Mouse (Mus musculus) frontal cortex, adult 2 months (tissue): ENCODE data around the gene C130026I21Rik. TPM values are rescaled to one million over a fixed set of nuclear protein-coding genes. Genes with fewer than 3 reads are reported as not detected.
"Not testable (repeated sequence)": the region's sequence is repeated elsewhere in the genome, so short reads cannot be mapped to it uniquely, and the experiment has no call there.

Experiments
- DNase-seq, 2 experiments: peaks; one replicate each; pipeline ENCODE4 v3.0.0; 2022; ENCODE audit warnings: low spot score in 1 of 2; ENCODE audit errors: extremely low spot score in 1 of 2
- polyA plus RNA-seq: library from polyadenylated mRNA; depleted of rRNA; stranded (reverse); fragments of >200 nt; gene quantifications from 2 replicates; pipeline ENCODE4 v1.2.3, GENCODE M21; 2012

The C130026I21Rik gene
- polyA plus RNA-seq, 1 experiment: 0.36 TPM

DNA sequence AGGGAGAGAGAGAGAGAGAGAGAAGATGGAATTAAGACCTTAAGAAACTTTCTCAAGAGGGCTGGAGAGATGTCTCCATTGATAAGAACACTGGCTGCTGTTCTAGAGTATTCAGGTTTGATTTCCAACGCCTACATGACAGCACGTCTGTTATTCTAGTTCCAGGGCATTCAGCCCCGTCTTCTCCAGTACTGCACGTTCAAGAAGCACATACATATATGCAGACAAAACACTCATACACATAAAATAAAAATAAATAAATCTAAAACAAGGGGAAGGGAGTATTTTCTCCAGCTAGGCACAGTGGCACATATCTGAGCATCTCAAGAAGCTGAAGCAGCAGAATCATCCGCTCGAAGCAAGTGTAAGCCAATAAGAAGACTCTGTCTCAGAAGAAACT lies 234.6 kb downstream of the C130026I21Rik start:
- not testable (repeated sequence) for DNase-seq

GRCm38 (mm10) chr1:85034394-85034793 lies 236.0 kb downstream of the C130026I21Rik start:
- DNase-seq: not testable (repeated sequence)

GRCm38 (mm10) chr1:85033616-85034015 lies 236.8 kb downstream of the C130026I21Rik start:
- not testable (repeated sequence) for DNase-seq

DNA sequence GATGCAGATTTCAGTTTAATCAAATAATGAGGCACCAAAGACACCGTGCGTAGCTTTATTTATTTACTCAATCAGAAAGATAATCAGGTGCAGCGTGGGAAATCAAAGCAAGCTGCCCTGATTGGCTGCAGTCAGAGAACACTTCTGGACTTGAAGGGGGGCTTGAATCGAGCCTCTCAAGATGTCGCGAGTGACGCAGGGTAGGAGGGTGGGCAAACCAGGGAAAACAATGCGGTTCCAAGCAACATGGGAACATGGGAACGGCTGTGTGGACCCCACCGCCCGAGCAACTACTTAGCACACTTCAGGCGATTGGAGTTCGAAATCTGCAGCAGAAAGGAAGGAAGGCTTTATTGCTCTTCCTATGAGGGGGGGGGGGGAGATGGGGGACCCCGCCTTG lies 240.2 kb downstream of the C130026I21Rik start:
- not testable (repeated sequence) for DNase-seq

DNA sequence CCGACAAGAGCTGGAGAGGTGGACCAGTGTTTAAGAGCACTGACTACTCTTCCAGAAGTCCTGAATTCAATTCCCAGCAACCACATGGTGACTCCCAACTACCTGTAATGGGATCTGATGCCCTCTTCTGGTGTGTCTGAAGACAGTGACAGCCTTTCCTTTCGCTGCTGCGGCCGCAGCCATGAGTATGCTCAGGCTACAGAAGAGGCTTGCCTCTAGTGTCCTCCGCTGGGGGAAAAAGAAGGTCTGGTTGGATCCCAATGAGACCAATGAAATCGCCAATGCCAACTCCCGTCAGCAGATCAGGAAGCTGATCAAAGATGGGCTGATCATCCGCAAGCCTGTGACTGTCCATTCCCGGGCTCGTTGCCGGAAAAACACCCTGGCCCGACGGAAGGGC lies 258.4 kb downstream of the C130026I21Rik start:
- not testable (repeated sequence) for DNase-seq

DNA sequence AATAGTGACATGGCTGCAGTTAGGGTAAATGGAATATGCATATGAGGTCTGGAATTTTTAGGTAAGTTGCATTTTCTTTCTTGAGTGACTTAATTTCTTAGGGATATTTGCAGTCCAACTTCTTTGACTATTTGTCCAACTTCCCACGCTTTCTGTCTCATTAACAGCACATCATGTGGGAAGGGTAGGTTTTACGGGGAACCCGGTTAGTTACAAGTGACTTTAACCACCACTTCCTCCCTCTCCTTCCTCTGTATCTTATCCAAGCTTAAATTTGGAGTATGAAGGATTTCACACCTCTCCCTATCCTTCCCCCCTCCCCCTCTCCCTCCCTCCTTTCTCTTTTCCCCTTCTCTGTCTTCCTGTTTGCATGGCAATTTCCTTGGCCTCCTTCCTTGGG lies 259.4 kb downstream of the C130026I21Rik start:
- not testable (repeated sequence) for DNase-seq

DNA sequence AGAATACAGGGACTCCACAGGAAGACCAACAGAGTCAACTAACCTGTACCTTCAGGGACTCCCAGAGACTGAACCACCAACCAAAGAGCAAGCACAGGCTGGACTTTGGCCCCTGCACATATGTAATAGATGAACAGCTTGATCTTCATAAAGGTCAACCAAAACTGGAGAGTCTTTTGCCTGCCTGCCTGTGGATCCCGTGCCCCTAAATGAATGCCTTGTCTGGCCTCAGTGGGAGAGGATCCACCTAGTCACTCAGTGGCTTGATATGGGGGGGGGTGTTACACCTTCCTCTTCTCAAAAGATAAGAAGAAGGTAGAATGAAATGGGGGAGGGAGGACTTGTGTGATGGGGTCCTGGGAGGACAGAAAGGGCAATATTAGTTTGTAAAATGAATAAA lies 262.6 kb downstream of the C130026I21Rik start:
- not testable (repeated sequence) for DNase-seq

GRCm38 (mm10) chr1:84999241-84999640 lies 271.1 kb downstream of the C130026I21Rik start:
- DNase-seq: not testable (repeated sequence)

DNA sequence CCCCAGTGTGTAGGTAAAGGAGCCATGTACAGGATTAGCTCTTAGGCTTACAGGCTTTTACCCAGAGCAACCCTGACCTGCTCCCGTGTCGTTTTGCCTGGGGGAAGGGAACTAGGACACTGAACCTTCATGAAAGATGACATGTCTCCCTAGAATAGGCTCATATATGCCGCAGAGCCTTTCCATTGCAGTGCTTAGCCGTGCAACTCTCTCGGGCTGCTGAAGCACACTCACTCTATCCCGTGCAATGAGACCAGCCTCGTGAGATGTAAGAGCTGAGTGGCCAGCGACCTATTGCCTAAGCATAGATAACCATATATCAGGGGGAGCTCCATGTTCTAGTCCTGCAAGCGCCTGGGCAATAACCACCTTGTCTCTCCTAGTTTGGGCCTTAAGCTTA lies 274.1 kb downstream of the C130026I21Rik start:
- not testable (repeated sequence) for DNase-seq

GRCm38 (mm10) chr1:84994461-84994860 lies 275.9 kb downstream of the C130026I21Rik start:
- DNase-seq: peak in 1 of 2 experiments; percentile 25

DNA sequence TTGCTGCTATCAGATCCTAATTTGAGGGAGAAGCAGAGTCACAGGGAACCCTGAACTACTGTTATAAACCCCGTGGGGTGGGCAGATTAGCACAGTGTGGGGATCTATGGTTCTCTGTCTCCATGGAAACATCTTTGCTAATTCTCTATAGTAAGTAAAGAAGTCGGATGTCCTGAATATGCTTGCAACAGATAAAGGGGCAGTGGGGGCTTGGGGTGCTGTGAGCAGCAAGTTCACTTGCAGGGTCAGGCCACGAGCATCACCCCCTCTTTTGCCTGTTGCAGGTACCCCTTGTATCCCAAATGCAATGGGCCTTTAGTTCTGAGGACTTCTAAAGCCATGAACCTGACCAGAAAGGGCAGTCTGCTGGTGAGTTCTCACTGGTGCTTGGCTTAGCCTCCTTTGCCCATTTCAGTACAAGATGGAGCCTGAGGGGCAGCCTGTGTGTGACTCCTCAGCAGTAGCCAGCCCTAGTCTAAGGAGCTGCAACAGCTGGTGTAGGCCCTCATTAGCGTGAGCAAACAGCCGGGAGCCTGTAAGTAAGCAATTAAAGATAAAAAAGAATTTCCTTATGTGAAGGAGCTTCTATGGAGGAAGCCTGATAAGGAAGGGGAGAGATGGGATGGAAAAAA lies 276.6 kb downstream of the C130026I21Rik start:
- DNase-seq: not testable (repeated sequence)

DNA sequence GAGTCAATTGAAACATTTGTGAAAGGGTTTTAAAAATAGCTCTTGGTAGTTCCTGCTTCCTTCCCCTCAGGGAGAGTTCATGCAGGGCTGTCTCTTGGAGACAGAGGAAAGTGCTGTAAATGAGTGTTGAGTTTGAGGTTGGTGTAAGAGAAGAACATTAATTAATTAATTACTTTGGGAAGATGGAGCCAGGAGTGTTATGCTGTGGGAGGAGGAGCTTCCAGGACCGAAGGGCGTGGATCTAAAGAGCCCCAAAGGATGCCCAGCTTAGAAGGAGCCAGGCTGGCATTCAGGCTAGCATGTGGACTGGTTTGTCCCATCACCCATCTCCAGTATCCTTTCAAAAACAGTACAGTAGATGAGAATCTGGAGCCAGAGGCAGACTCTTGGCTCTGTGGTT lies 277.1 kb downstream of the C130026I21Rik start:
- not testable (repeated sequence) for DNase-seq

GRCm38 (mm10) chr1:84992827-84993226 lies 277.5 kb downstream of the C130026I21Rik start:
- DNase-seq: not testable (repeated sequence)

DNA sequence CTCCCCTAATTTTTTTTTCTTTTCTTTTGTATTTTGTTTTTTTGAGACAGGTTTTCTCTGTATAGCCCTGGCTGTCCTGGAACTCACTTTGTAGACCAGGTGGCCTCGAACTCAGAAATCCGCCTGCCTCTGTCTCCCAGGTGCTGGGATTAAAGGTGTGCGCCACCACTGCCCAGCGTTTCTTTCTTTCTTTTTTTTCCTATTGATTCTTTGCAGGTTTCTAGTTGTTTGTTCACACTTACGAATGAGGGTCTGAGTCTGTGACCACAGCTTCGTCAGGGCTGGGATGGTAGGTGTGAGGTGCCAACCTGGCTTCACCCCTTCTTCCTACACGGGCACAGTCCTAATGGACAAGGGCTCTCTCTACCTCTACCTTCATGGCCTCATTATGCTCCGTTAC lies 281.3 kb downstream of the C130026I21Rik start:
- DNase-seq: not testable (repeated sequence)

GRCm38 (mm10) chr1:84987729-84988128 lies 282.6 kb downstream of the C130026I21Rik start:
- not testable (repeated sequence) for DNase-seq

- DNase-seq: not testable (repeated sequence)
Measured at GRCm38 (mm10) chr1:84961779-84962178, 308.6 kb downstream of the C130026I21Rik start.

GRCm38 (mm10) chr1:84957713-84958112 lies 312.7 kb downstream of the C130026I21Rik start:
- DNase-seq: not testable (repeated sequence)

- not testable (repeated sequence) for DNase-seq
Measured at GRCm38 (mm10) chr1:84956771-84957170, 313.6 kb downstream of the C130026I21Rik start.

DNA sequence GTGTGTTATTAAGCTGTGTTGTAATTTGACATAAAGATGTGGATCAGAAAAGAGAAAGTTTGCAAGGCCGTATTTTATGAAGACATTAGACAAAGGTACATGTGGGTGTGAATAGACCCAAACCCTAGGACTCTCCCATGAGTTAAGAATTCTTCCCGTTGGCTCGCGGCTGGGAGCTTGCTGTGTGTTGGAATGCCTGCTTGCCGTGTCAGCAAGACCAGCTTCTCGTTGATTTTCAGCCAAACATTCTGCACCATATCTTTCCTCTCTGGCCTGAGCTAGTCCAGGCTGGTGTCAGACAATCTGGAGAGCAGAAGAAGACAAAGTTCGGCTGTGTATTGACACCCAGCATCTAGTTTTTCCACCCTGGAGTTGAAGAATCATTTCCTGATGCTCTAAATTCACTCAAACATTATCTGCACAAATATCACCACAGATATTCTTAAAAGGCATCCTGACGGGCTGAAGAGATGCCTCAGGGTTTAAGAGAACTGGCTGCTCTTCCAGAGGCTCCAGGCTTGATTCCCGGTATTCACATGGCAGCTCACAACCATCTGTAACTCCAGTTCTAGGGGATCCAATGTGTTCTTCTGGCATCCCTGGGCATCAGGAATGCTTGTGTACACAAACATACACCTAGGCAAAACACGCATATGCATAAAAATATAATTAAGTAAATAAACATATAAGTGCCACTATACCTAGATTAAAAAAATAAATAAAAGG lies 317.7 kb downstream of the C130026I21Rik start:
- no peak for DNase-seq

DNA sequence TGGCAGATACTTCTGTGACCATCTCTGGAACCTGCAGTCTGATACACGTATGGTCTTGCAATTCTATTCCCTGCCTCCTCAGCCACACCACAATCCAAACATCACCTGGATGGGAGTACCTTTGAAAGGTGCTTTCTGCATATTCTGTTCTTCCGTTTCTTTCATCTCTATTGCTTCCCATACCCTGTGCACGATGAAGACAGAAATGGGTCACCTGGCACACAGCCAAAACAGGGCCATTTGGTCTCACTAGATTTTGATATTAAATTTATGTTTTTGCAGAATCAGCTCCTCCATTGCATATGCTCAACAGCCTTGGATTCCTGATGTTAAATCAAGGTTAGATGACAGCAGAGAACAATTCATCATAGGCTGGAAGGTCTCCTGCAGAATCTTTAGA lies 318.8 kb downstream of the C130026I21Rik start:
- DNase-seq: no peak

GRCm38 (mm10) chr1:84947390-84947789 lies 323.0 kb downstream of the C130026I21Rik start:
- no peak for DNase-seq

GRCm38 (mm10) chr1:84945950-84946349 lies 324.4 kb downstream of the C130026I21Rik start:
- no peak for DNase-seq
